Mouse (Mus musculus) adrenal gland, postnatal 0 days (tissue): ENCODE data around the gene Ubald2. TPM values are rescaled to one million over a fixed set of nuclear protein-coding genes. Genes with fewer than 3 reads are reported as not detected.

Experiments
- polyA plus RNA-seq: library from polyadenylated mRNA; unstranded; fragments of >200 nt; fragmentation: Nextera tagmentation; extraction: Ambion mirVana; gene quantifications from 2 replicates; pipeline ENCODE4 v1.2.1, GENCODE M21; 2015

The Ubald2 gene
- polyA plus RNA-seq = 52.7 and 56.4 TPM in 2 replicates

GRCm38 (mm10) chr11:116433356-116434286 is at the start of gene Ubald2:
Ubald2 (plus strand) TSS chr11:116434094.

DNA sequence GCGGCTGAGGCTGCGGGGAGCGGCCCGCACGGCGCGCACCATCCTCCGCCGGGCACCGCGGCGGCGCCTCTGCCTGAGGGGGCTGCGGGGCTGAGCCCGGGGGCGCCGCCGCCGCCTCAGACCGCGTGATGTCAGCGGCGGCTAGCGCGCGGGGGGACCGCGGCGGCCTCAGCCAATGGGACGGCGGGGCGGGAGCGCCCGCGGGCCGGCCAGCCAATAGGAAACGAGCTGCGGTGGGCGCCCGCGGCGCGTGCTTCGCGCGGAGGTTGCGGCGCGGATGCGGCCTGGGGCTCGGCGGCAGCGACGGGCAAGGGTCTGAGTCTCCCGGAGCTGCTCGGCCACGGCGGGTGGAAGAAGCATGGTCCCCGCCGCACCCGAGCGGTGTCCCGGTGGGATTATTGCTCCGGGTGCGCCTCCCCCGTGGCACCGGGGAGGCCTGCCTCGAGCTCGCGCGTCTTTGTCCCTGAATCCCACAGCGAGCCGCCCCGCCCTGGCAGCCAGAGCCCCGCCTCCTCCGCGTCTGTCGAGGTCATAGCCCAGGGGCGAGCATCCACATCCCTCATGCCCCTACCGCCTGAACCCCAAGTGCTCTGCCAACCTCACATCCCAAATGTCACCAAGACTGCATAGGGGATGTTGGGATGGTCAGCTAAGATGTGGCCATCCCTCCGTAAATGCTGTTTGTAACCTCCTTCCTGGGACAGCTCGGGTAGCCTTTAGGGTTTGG is 20.8 kb upstream of the Ubald2 start, which contains the start of gene Rnf157:
Gene Rnf157, minus strand, starts transcription at position 129 of the 727 bp plus-strand sequence.

GRCm38 (mm10) chr11:116466141-116466540 is 32.2 kb downstream of the Ubald2 start, which contains the start of gene Qrich2:
Qrich2 (minus strand) TSS chr11:116466241.

Other genes starting within 250 kb of the Ubald2 start
- 48.9 and 49.5 TPM in 2 replicates for gene Ten1, start 235.2 kb upstream of the Ubald2 start, polyA plus RNA-seq
- 37.2 and 49.8 TPM in 2 replicates for gene Acox1, start 235.0 kb upstream of the Ubald2 start, polyA plus RNA-seq
- 1.4 and 1.9 TPM in 2 replicates for gene Evpl, start 196.0 kb upstream of the Ubald2 start, polyA plus RNA-seq
- 40.4 and 59.2 TPM in 2 replicates for gene Srp68, start 159.9 kb upstream of the Ubald2 start, polyA plus RNA-seq
- gene Galr2, start 153.2 kb upstream of the Ubald2 start, polyA plus RNA-seq = 0.77 and 3.2 TPM in 2 replicates
- 45.9 and 65.6 TPM in 2 replicates for gene Exoc7, start 126.9 kb upstream of the Ubald2 start, polyA plus RNA-seq
- gene Foxj1, start 98.7 kb upstream of the Ubald2 start, polyA plus RNA-seq = 0.30 and 0.39 TPM in 2 replicates
- 5.3 and 12.0 TPM in 2 replicates for gene Rnf157, start 21.1 kb upstream of the Ubald2 start, polyA plus RNA-seq
- gene Qrich2, start 32.1 kb downstream of the Ubald2 start, polyA plus RNA-seq = 0.10 and 0.11 TPM in 2 replicates
- 67.1 and 83.3 TPM in 2 replicates for gene Prpsap1, start 60.1 kb downstream of the Ubald2 start, polyA plus RNA-seq
- 7.1 and 8.3 TPM in 2 replicates for gene Sphk1, start 96.8 kb downstream of the Ubald2 start, polyA plus RNA-seq
- gene Ube2o, start 147.4 kb downstream of the Ubald2 start, polyA plus RNA-seq = 8.4 and 10.3 TPM in 2 replicates
- not detected in 2 replicates for gene Aanat, start 152.3 kb downstream of the Ubald2 start, polyA plus RNA-seq
- 5.1 and 8.4 TPM in 2 replicates for gene Rhbdf2, start 192.9 kb downstream of the Ubald2 start, polyA plus RNA-seq
- gene Prcd, start 219.4 kb downstream of the Ubald2 start, polyA plus RNA-seq = 12.4 and 16.2 TPM in 2 replicates
- gene Cygb, start 220.2 kb downstream of the Ubald2 start, polyA plus RNA-seq = 28.6 and 33.4 TPM in 2 replicates